Mouse (Mus musculus) kidney, postnatal 4 days (tissue): ENCODE data around the gene Rps26.
"Not testable (repeated sequence)": the region's sequence is repeated elsewhere in the genome, so short reads cannot be mapped to it uniquely, and the experiment has no call there.

Experiments
- DNase-seq, 2 experiments: peaks; one replicate each; pipeline ENCODE4 v3.0.0; 2021; ENCODE audit warnings: mixed read lengths in 2 of 2

The Rps26 gene

DNA sequence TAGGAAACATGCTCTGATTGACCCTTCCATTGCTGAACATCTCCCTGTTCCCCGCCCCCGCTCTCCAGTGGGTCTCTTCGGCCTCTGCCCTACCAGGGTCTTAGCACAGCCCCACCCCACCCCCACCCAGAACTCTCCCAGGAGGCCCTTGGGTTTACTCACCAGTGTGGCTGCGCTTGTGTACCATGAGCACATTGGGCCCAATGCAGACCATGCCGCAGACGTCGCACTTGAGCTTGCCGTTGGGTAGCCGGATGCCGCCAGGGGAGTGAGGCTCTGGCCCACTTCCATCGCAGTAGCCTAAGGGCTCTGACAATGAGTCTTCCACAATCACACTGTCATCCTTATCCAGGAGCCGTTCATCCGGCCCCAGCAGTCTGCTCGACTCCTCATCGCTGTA, 14.3 kb upstream of the Rps26 start:
- DNase-seq = no peak

DNA sequence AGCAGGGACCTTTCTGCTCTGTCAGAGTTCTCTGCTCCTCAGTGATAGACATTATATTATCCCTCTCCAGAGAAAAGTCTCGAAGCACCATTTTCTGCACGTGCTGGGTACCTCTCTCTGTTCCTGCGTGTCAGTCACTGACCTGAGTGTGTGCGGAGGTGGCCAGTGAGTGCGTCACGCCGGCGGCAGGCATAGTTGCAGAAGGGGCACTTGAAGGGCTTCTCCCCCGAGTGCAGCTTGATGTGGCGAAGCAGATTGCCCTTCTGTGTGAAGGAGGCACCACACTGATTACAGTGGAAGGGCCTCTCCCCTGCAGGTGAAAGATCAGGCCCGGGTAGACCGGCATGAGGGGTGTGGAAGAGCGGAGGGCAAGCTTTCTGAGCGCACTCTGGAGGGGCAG, 13.5 kb upstream of the Rps26 start:
- no peak for DNase-seq

DNA sequence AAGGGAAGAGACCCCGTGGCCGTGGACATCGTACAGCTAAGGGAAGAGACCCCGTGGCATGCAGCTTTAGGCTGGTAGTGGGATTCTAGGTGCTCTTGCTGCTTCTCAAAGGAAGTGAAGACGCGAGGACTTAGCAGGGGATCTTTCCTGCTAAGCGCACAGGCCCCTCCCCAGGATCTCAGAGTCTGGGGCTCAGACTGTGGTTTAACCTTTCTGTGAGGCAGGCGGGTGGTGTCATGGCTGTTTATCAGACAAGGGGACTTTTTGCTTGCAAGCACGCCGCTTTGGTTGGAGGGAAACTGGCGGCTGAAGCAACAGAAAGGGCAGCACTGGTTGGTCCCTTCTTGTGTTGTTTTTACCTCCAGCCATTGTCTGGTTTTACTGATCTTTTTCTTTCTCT, 10.5 kb upstream of the Rps26 start:
- DNase-seq = peak in 1 of 2 experiments; percentile 30

DNA sequence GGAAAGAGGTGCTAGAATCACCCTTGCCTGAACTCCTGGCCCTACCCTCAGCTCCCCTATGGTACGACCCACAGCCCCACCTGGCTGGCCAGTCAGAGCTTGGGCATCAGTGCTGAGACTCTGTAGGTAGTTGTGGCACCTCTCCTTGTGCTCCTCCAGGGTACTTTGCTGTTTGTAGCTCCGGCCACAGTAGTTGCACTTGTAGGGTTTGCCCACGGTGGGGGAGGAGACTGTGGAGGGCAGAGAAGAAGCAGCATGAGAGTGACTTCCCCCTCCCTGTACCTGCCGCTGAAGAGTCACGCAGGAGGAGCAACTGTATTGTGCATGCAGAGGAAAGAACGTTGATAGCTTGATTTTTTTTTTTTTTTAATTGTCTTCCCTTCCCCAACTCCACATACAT, 10.0 kb upstream of the Rps26 start:
- DNase-seq = peak in 1 of 2 experiments; percentile 19

DNA sequence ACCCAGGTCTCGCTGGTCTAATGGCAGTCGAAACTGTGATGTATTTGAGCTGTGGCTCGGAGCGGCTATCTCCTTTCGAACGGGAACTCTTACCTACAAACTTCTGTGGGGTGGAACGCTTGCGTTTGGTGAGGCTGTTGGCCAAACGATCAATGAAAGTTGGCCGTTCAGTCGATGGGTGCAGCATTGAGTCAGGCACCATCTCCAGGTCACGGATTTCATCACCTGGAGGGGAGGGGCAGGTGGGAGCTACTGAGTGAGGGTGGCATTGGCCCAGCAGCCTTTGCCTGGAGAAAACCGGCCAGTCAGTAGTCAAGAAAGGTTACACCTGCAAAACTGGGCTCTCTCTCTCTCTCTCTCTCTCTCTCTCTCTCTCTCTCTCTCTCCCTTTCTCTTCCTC, 9.2 kb upstream of the Rps26 start:
- no peak for DNase-seq

DNA sequence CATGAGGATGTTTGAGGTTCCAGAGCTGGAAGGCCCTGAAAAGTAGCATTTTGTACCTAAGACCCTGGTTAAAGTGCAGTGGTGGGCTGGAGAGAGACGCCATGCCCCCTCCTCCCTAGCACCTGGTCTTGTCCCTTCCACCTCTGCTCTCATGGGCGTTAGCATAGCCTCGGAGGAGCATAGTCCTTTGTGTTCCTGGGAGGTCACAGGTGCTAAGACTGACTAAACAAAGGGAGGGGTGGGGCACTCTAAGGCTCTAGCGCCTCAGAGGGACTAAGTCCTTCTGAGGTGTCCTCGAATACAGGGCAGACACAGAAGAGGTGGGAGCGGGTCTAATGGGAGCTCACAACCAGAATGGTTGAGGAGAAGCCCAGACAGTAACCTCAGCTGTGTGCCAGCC, 5.0 kb upstream of the Rps26 start:
- no peak for DNase-seq

DNA sequence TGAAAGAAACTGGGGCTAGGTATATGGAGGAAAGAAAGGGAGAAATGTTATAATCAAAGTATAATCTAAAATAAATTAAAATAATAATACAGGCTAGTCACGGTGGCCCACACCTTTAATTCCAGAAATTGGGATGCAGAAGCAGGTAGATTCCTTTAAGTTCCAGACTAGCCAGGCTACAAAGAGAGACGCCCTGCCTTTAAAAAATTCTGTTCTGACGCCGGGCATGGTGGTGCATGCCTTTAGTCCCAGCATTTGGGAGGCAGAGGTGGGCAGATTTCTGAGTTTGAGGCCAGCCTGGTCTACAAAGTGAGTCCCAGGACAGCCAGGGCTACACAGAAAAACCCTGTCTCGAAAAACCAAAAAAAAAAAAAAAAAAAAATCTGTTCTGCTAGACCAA, 3.8 kb upstream of the Rps26 start:
- not testable (repeated sequence) for DNase-seq

DNA sequence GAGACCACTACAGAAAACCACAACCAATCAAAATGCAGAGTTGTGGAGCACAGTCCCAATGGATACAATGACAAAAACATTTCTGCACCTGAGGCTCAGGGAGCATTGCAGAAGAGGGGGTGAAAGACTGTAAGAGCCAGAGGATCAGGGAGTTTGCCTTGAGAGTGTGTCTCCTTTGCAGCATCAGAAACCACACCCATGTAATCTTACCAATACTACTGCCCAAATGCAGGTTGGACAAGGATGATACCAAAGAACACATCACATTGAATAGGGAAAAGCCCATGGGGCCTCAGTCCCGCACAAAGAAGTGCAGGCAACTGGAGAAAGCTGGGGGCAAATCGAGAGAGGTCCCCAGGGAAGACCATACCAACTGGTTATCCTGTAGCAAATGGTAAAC, 3.2 kb upstream of the Rps26 start:
- DNase-seq = no peak

DNA sequence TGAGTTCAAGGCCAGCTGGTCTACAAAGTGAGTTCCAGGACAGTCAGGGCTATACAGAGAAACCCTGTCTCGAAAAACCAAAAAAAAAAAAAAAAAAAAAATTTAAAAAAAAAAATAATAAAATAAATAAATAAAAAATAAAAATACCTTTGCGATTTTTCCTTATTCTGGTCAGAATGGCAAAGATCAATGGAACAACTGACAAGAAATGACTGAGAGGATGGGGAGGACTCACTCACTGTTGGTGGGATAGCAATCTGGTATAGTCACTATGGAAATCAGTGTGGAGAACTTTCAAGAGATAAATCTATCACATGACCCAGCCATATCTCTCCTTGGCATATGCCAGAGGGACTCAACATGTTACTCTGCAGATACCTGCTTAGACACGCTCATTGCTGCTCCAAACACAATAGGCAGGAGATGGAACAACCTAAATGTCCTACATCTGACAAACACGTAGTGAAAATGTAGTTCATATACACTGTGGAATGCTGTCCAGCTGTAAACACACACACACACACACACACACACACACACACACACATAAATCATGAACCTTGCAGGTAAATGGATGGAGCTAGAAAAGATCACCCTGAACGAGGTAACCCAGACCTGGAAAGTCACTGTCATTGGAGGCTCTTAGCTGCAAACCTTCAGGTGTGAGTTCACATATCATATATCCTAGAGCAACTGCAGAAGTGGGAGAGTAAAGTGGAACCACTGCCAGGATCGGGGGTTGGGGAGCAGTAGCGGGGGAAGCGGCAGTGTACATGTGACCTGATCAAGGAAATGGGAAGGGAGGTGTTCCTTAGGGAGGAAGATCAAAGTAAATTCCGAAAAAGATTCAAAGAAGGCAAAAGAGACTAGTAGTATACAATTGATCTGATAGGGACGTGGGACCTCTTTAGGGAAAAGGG, 1.1 kb upstream of the Rps26 start:
- no peak for DNase-seq

DNA sequence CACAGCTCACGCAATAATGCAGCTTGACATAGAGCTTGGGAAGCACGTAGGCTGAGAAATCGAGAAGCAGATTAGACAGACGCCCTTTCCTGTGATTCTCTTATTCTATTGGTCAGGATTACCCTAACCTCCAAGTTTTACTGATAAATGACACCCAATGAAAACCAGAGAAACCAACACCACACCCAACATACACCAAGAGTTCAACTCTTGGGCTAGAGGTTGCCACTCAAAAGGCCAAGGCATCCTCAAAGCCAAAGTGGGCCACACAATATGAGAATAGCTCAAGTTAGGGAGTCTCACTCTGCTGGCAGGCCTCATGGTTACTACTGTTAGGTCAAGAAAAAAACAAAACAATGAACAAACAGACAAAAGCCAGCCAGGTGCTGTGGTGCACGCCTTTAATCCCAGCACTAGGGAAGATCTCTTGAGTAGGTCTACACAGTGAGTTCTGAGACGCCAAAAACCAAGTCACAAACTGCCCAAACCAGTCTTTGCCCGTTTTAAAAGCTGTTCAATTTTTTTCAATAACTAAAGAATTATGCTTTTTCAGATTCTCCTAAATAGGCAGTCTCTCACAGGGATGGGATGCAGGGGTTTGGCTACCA, 1.2 kb downstream of the Rps26 start:
- DNase-seq = no peak

DNA sequence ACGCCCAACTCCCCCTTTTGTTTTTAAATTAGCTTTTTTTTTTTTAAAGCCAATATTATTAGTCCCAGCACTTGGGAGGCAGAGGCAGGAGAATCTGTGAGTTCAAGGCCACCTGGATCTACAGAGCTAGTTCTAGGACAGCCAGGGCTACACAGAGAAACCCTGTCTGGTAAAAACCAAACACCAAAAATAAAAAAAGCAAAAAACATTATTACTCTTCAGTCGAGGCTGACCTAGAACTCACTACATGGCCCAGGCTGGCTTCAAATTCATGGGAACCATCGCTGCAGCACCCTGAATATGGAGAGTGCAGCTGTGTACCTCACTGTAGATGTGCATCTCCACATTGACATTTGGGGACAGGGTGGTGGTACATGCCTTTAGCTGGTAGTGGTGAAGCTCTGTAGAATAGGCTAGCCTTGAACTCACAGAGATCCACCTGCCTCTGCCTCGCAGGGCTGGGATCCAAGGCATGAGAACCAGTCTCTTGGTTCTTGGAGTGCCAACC, 3.4 kb downstream of the Rps26 start:
- not testable (repeated sequence) for DNase-seq

DNA sequence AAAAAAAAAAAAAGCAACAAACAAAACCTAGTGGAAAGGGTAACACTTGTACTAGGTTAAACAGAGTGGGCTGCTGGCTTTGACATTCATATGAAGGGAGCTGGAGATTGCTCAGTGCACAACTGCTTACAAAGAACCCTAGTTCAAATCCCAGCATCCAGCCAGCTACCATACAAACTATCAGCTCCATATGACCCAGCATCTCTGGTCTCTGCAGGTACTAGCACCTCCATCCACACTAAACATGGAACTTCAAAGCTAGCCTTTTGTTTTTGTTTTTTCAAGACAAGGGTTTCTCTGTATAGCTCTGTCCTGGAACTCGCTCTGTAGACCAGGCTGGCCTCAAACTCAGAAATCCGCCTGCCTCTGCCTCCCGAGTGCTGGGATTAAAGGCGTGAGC, 3.8 kb downstream of the Rps26 start:
- DNase-seq = no peak

DNA sequence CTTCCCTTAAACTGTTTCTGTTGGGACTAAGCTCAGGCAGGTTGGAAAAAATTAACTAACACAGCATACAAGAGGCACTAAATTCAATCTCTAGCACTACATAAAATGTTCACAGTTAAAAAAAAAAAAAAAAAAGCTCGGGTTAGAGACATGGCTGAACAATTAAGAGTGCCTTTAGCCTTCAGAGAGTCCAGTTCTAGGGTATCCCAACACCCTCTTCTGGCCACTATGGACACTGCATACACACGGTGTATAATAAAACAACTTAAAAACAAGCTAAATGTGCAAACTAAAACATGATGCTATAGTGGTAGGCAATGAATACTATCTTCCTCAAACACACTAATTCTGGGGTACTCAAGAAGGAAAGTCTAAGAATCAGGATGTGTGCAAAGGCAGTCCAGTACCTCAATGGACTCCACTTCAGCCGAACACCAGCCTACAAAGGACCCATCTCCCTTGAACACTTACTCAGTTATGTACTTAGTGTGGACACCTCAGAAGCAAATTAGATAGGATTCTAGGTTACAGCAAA, 4.5 kb downstream of the Rps26 start:
- no peak for DNase-seq

DNA sequence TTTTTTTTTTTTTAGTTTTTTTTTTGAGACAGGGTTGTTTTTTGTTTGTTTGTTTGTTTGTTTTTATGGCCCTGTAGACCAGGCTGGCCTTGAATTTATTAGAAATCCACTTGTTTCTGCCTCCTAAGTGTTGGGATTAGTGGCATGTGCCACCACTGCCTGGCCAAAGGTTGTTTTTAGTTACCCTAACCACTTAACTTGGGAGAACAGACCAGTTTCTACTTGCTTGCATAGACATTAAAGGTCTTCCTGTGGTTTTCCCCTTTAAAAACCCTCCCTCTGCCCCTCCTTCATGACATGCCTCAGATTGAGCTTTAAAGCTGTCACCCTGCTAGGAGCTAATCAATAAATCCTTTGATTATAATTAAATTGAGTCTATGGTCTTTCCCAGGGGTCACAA, 6.3 kb downstream of the Rps26 start:
- DNase-seq = no peak

DNA sequence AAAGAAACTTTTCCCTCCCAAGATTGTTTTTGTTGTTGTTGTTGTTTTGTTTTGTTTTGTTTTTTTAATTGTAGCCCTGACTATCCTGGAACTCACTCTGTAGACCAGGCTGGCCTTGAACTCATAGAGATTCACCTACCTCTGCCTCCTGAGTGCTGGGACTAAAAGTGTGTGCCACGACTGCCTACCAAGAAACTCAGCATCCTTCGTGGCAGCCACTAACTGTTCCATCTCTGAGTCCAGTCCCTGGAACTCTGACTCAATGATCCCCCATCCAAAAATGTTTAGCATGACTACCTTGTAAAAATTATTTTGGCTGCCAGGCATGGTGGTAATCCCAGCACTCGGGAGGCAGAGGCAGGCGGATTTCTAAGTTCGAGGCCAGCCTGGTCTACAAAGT, 7.4 kb downstream of the Rps26 start:
- not testable (repeated sequence) for DNase-seq

DNA sequence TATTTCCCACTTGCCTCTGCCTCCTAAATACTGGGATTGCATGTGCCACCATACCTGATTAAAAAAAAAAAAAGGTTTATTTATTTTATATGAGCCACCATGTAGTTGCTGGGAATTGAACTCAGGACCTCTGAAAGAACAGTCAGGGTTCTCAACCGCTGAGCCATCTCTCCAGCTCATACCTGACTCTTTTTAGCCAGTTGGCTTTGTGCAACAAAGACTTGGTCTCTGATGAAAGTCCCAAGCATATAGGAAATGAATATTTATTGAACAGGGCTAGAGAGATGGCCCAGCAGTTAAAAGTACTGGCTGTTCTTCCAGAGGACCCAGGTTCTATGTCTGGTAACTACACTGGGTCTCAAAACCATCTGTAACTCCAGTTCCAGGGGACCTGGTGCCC, 8.0 kb downstream of the Rps26 start:
- DNase-seq = no peak

DNA sequence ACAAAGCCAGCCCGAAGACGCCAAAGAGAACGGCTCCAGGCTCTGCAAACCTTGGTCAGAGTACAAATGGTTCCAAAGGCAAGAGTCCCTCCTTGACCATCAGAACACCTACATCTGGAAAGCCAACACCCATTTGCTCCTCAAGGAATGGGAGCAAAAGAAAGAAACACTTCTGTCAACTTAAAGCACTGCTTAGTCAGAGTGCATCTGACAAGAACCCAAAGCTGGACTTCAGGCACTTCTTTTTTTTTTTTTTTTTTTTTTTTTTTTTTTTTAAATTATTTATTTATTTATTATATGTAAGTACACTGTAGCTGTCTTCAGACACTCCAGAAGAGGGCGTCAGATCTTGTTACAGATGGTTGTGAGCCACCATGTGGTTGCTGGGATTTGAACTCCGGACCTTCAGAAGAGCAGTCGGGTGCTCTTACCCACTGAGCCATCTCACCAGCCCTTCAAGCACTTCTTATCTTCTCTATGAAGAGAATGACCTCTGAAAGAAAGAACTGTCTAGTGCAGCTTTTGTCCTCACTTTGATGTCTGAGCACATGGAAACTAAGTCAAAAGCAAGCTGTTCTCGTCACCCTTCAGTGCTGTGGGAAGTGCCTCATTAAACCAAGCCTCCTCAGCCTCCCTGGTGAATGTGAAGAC, 10.6 kb downstream of the Rps26 start:
- not testable (repeated sequence) for DNase-seq

DNA sequence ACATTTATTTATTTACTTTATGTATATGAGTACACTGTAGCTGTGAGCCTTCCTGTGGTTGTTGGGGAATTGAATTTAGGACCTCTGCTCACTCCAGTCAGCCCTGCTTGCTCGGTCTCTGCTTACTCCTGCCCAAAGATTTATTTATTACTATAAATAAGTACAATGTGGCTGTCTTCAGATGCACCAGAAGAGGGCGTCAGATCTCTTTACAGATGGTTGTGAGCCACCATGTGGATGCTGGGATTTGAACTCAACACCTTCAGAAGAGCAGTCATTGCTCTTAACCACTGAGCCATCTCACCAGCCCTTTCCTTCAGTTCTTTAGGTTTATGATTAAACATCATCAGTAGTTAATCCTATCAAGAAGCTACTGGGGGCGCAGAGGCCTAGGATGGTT, 11.6 kb downstream of the Rps26 start:
- DNase-seq = no peak

DNA sequence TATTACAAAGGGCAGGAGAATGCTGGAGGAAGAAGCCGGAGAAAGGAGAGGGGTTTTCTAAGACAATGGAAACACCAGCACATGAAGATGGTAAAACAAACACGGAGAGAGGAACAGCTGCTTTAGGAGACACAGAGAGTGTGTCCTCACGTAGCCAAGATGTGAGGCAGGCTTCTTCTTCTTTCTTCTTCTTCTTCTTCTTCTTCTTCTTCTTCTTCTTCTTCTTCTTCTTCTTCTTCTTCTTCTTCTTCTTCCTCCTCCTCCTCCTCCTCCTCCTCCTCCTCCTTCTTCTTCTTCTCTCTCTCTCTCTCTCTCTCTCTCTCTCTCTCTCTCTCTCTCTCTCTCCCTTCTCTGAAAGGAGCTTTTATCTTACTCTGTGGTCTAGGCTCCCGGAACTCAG, 12.7 kb downstream of the Rps26 start:
- DNase-seq = not testable (repeated sequence)

DNA sequence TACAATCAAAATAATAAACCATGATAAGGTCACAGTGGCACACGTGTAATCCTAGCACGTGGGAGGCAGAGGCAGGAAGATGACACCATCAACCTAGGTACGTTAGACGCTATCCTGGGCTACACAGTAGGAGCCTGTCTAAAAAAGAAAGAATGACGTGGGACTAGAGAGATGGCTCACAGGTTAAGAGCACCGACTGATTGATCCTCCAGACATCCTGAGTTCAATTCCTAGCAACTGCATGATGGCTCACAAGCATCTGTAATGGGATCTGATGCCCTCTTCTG, 13.4 kb downstream of the Rps26 start:
- DNase-seq = no peak

DNA sequence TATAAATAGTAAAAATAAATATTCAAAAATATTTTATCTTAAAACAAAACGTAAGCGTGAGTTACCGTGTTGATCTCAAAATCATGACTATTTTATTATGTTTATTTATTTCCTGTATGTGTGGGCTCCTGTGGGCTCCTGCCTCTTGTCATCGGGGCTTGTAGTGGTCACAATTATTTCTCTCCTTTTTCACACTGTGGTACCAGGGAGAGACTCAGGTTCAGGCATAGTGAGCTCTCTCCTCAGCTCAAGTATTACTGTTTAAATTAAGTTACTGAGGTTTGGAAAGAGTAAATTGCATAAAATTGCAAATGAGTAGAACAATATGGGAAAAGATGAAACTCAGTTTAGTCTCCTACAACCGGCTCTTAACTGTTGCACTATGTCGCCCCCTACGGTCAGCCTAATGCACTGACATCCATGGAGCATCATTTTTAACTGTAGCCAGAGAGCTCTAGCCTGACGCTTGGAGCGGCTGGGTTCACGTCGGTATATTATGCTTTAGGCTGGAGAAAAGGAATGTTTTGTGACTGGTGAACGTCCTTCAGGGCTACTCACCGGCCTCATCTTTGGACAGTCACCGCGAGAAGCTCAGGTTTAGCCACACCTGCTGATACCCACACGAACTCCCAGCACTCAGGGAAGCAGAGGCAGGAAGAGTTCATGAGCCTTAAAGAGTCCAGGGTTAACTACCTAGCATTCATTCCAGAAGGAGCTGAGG, 14.0 kb downstream of the Rps26 start:
- peak; percentile 85 to 87 for DNase-seq

DNA sequence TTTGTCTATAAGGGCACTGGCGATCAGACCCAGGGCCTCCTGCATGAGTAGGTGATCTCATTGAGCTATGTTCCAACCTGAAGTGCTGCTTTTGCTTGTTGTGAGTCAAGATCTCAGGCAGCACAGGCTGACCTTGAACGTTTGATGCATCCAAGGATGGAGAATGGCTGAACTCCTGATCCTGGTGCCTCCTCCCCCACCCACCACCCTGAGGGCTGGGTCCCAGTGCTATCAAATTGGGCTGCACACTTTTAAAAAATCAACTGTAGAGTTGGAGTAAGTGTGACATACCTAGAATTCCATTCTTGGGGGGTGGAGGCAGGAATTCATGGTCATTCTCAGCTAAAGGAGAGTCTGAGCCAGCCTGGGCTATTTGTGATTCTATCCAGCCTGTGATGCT, 20.1 kb downstream of the Rps26 start:
- no peak for DNase-seq
